Mouse (Mus musculus) layer of hippocampus, adult 9-11 months (tissue): ENCODE measurements around the gene Cyp4f40.
"Not testable (repeated sequence)": the region's sequence is repeated elsewhere in the genome, so short reads cannot be mapped to it uniquely, and the experiment has no call there.

ENCODE experiments used
- DNase-seq: peaks from one replicate; pipeline ENCODE4 v3.0.0; 2022

Cyp4f40 gene

GRCm38 (mm10) chr17:32658712-32659111 lies at the start of gene Cyp4f40:
TSS of gene Cyp4f40 (plus strand) at chr17:32658900.
- no peak for DNase-seq

- DNase-seq = not testable (repeated sequence)
Measured at GRCm38 (mm10) chr17:32610231-32610630, 48.5 kb upstream of the Cyp4f40 start.

GRCm38 (mm10) chr17:32610896-32611295 lies 47.8 kb upstream of the Cyp4f40 start:
- DNase-seq = no peak

- peak; percentile 10 for DNase-seq
Measured at GRCm38 (mm10) chr17:32612417-32612816, 46.3 kb upstream of the Cyp4f40 start.

- DNase-seq = no peak
Measured at GRCm38 (mm10) chr17:32617252-32617651, 41.4 kb upstream of the Cyp4f40 start.

GRCm38 (mm10) chr17:32621018-32621417 lies 37.7 kb upstream of the Cyp4f40 start, which contains the start of gene Cyp4f37:
TSS of gene Cyp4f37 (plus strand) at chr17:32621309.
- not testable (repeated sequence) for DNase-seq

GRCm38 (mm10) chr17:32629726-32630125 lies 29.0 kb upstream of the Cyp4f40 start:
- not testable (repeated sequence) for DNase-seq

GRCm38 (mm10) chr17:32631936-32632335 lies 26.8 kb upstream of the Cyp4f40 start:
- DNase-seq = no peak

GRCm38 (mm10) chr17:32634242-32634971 lies 24.3 kb upstream of the Cyp4f40 start:
- not testable (repeated sequence) for DNase-seq

- DNase-seq = peak; percentile 60
Measured at GRCm38 (mm10) chr17:32634972-32635314, 23.8 kb upstream of the Cyp4f40 start.

- no peak for DNase-seq
Measured at GRCm38 (mm10) chr17:32636341-32636740, 22.4 kb upstream of the Cyp4f40 start.

GRCm38 (mm10) chr17:32637151-32637550 lies 21.5 kb upstream of the Cyp4f40 start:
- no peak for DNase-seq

GRCm38 (mm10) chr17:32646631-32647030 lies 12.1 kb upstream of the Cyp4f40 start:
- DNase-seq = no peak

GRCm38 (mm10) chr17:32653860-32654259 lies 4.8 kb upstream of the Cyp4f40 start:
- no peak for DNase-seq

GRCm38 (mm10) chr17:32657041-32657440 lies 1.7 kb upstream of the Cyp4f40 start:
- no peak for DNase-seq

GRCm38 (mm10) chr17:32658246-32658645 lies 454 bp upstream of the Cyp4f40 start:
- no peak for DNase-seq

GRCm38 (mm10) chr17:32673976-32674375 lies 15.3 kb downstream of the Cyp4f40 start:
- DNase-seq = no peak

GRCm38 (mm10) chr17:32676040-32676635 lies 17.4 kb downstream of the Cyp4f40 start:
- no peak for DNase-seq

- DNase-seq = no peak
Measured at GRCm38 (mm10) chr17:32680404-32680803, 21.7 kb downstream of the Cyp4f40 start.

- peak; percentile 44 for DNase-seq
Measured at GRCm38 (mm10) chr17:32685048-32685750, 26.5 kb downstream of the Cyp4f40 start, which contains the start of gene Cyp4f15. TSS of gene Cyp4f15 (plus strand) at chr17:32685627.

- DNase-seq = no peak
Measured at GRCm38 (mm10) chr17:32686722-32687121, 28.0 kb downstream of the Cyp4f40 start.

- no peak for DNase-seq
Measured at GRCm38 (mm10) chr17:32690959-32691358, 32.3 kb downstream of the Cyp4f40 start.

GRCm38 (mm10) chr17:32702826-32703225 lies 44.1 kb downstream of the Cyp4f40 start:
- peak; percentile 2 for DNase-seq

GRCm38 (mm10) chr17:32710541-32710940 lies 51.8 kb downstream of the Cyp4f40 start:
- DNase-seq = not testable (repeated sequence)
